Mouse (Mus musculus) embryonic facial prominence, embryonic 13.5 days (tissue): ENCODE data around the gene Ssu72. TPM values are rescaled to one million over a fixed set of nuclear protein-coding genes. Genes with fewer than 3 reads are reported as not detected.
A peak's percentile ranks its signal among the peaks of the same experiment; 100 is the strongest.
"Not testable (repeated sequence)": the region's sequence is repeated elsewhere in the genome, so short reads cannot be mapped to it uniquely, and the experiment has no call there.

Experiments
- ATAC-seq: fragments of 200-750 bp; cut with Nextera tagmentation; 2 replicates; pipeline ENCODE4 v1.8.0; 2017; ENCODE audit warnings: low read depth; ENCODE audit not compliant: insufficient number of reproducible peaks, insufficient read depth, low FRiP score, low TSS enrichment
- H3K27ac ChIP-seq: fragments of 300-500 bp; sonication (generic); 2 replicates; pipeline ENCODE4 v1.5.1; 2015; ENCODE audit warnings: moderate library complexity, mild to moderate bottlenecking, inconsistent platforms
- H3K27me3 ChIP-seq: fragments of 300-500 bp; sonication (generic); 2 replicates; pipeline ENCODE4 v1.6.1; 2015; ENCODE audit warnings: mild to moderate bottlenecking, inconsistent platforms
- H3K36me3 ChIP-seq: fragments of 300-500 bp; sonication (generic); 2 replicates; pipeline ENCODE4 v1.6.1; 2015; ENCODE audit warnings: mild to moderate bottlenecking, inconsistent platforms
- H3K4me1 ChIP-seq: fragments of 300-500 bp; sonication (generic); 2 replicates; pipeline ENCODE4 v1.6.1; 2015; ENCODE audit warnings: inconsistent platforms
- H3K4me2 ChIP-seq: fragments of 300-500 bp; sonication (generic); 2 replicates; pipeline ENCODE4 v1.6.1; 2015; ENCODE audit warnings: moderate library complexity, mild to moderate bottlenecking, inconsistent platforms
- H3K4me3 ChIP-seq: fragments of 300-500 bp; sonication (generic); 2 replicates; pipeline ENCODE4 v1.5.1; 2015; ENCODE audit warnings: mild to moderate bottlenecking, inconsistent platforms
- H3K9ac ChIP-seq: fragments of 300-500 bp; sonication (generic); 2 replicates; pipeline ENCODE4 v1.6.1; 2015; ENCODE audit warnings: mild to moderate bottlenecking, inconsistent platforms
- H3K9me3 ChIP-seq: fragments of 300-500 bp; sonication (generic); 2 replicates; pipeline ENCODE4 v1.6.1; 2016; ENCODE audit warnings: inconsistent platforms
- WGBS: fragments of 180-500 bp; shearing (Covaris S2); methylation state at CpG from one replicate; pipeline ENCODE4 v1.1.7; 2015; ENCODE audit warnings: mixed read lengths; 5-methylcytosine and 5-hydroxymethylcytosine counted together
- polyA plus RNA-seq: library from polyadenylated mRNA; unstranded; fragments of >200 nt; fragmentation: Nextera tagmentation; extraction: Ambion mirVana; gene quantifications from 2 replicates; pipeline ENCODE4 v1.2.1, GENCODE M21; 2015

Ssu72 gene
- polyA plus RNA-seq, 1 experiment from 2014 or later = 136 TPM

DNA sequence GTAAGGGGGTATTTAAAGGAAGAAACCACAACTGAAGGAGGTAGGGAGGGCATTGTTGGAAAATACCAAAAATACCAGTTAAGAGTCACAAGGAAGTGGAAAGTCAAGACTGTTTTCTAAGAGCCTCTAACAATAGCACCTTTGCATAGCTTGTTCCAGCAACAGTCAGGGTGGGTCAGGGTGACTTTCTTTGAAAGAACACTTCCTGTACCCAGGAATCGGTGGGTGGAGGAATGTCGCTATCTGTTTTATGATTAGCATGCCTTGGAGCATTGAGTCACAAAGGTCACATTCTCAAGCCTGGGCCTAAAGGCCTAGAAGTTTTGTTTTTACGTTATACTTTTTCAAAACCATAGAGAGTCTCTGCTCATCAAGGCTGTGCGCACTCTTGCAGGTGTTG is 16.8 kb upstream of the Ssu72 start:
- H3K36me3 ChIP-seq, H3K27me3 ChIP-seq, H3K4me3 ChIP-seq, H3K4me1 ChIP-seq, ATAC-seq, H3K9ac ChIP-seq, H3K4me2 ChIP-seq, H3K27ac ChIP-seq, H3K9me3 ChIP-seq: not testable (repeated sequence)
- 82% methylated on average over 4 of the region's 4 CpGs for WGBS

GRCm38 (mm10) chr4:155690571-155691375 is 13.8 kb upstream of the Ssu72 start:
- Histone ChIP-seq H3K36me3 (no peaks in the 10 kb centered on the region), H3K27me3 (peaks cover 11% of the 10 kb centered on the region; the same call in 1 of the 2 replicates)

DNA sequence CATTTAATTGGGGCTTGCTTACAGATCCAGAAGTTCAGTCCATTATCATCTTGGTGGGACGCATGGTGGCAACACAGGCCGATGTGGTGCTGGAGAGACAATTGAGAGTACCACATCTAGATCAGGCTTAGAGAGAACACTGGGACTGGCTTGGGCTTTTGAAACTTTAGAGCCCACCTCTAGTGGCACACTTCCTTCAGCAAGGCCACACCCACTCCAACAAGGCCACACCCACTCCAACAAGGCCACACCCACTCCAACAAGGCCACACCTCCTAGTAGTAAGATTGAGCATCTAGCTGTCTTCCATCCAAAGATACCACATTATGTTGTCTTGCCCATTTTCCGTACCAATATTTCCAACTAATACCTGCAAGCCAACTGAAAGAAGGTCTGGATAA is 12.2 kb upstream of the Ssu72 start:
- ATAC-seq = no peak
- H3K4me2 ChIP-seq = no peak overlapping the region
- WGBS = 93% methylated on average over 3 of the region's 3 CpGs

More at GRCm38 (mm10) chr4:155690571-155691375, 13.8 kb upstream of the Ssu72 start:
- no peak overlapping the region for H3K9ac ChIP-seq
- ATAC-seq = no peak
- no peak overlapping the region for H3K27ac ChIP-seq
- no peak overlapping the region for H3K4me2 ChIP-seq
- H3K4me1 ChIP-seq = peaks cover 10% of the 10 kb centered on the region
- no peak overlapping the region for H3K4me3 ChIP-seq
- WGBS = 83% methylated on average over 12 of the region's 12 CpGs
- no peaks in the 10 kb centered on the region for H3K9me3 ChIP-seq

DNA sequence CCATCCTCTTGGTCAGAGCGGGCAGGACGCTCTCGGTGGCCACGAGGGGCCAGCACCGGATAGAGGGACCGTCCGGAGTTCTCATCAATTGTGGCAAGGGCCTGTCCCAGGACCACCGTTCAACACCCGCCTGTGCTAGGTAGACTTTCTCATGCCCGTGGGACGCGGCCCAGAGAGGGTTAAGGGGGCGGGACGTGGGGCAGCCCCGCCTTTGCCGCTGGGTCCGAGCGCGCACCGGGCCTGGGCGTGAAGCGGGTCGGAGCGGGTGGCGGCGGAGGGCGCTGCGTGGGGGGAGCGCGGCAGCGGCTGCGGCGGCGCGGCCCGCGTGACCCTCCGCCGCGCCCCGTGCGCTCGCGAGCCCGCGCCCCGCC is 10.5 kb upstream of the Ssu72 start, which contains the start of gene Fndc10:
Fndc10 (plus strand) TSS at position 232 of the 371 bp plus-strand sequence.
- peak within 1 kb of the TSS; percentile 82 for H3K27ac ChIP-seq

More for the DNA sequence above, 12.2 kb upstream of the Ssu72 start:
- Histone ChIP-seq H3K4me1 (peaks cover 24% of the 10 kb centered on the region), H3K4me3 (no peak overlapping the region), H3K9ac (no peak overlapping the region), H3K27me3 (peaks cover 14% of the 10 kb centered on the region; the same call in 1 of the 2 replicates), H3K36me3 (no peaks in the 10 kb centered on the region), H3K9me3 (no peaks in the 10 kb centered on the region), H3K27ac (no peak overlapping the region)

GRCm38 (mm10) chr4:155694482-155695401 is 9.9 kb upstream of the Ssu72 start:
- H3K4me2 ChIP-seq = peak overlapping the region; percentile 95
- peak; percentile 67; the same call in 1 of the 2 replicates for ATAC-seq
- 1% methylated on average over 89 of the region's 92 CpGs for WGBS

More for the DNA sequence above, 10.5 kb upstream of the Ssu72 start, which contains the start of gene Fndc10:
- Histone ChIP-seq H3K4me1 (peaks cover 24% of the 10 kb centered on the region), H3K4me3 (peak within 1 kb of the TSS; percentile 72), H3K9ac (peak within 1 kb of the TSS; percentile 87), H3K4me2 (peak within 1 kb of the TSS; percentile 95), H3K36me3 (no peaks in the 10 kb centered on the region), H3K27me3 (peaks cover 14% of the 10 kb centered on the region; the same call in 1 of the 2 replicates), H3K9me3 (no peaks in the 10 kb centered on the region)
- 1% methylated on average over 27 of the region's 47 CpGs for WGBS
- ATAC-seq = peak; percentile 79

GRCm38 (mm10) chr4:155695531-155696062 is 9.0 kb upstream of the Ssu72 start:
- WGBS = 77% methylated on average over 4 of the region's 4 CpGs
- Histone ChIP-seq H3K9me3 (no peaks in the 10 kb centered on the region), H3K4me1 (peaks cover 24% of the 10 kb centered on the region), H3K4me2 (peak overlapping the region; percentile 95), H3K27ac (no peak overlapping the region), H3K27me3 (peaks cover 14% of the 10 kb centered on the region; the same call in 1 of the 2 replicates), H3K4me3 (peak overlapping the region; percentile 72), H3K9ac (peak overlapping the region; percentile 87), H3K36me3 (no peaks in the 10 kb centered on the region)
- no peak for ATAC-seq

More at GRCm38 (mm10) chr4:155694482-155695401, 9.9 kb upstream of the Ssu72 start:
- peaks cover 24% of the 10 kb centered on the region for H3K4me1 ChIP-seq
- H3K27me3 ChIP-seq = peaks cover 14% of the 10 kb centered on the region; the same call in 1 of the 2 replicates
- H3K9me3 ChIP-seq = no peaks in the 10 kb centered on the region
- H3K9ac ChIP-seq = peak overlapping the region; percentile 87
- H3K36me3 ChIP-seq = no peaks in the 10 kb centered on the region
- peak overlapping the region; percentile 72 for H3K4me3 ChIP-seq
- H3K27ac ChIP-seq = peak overlapping the region; percentile 82

DNA sequence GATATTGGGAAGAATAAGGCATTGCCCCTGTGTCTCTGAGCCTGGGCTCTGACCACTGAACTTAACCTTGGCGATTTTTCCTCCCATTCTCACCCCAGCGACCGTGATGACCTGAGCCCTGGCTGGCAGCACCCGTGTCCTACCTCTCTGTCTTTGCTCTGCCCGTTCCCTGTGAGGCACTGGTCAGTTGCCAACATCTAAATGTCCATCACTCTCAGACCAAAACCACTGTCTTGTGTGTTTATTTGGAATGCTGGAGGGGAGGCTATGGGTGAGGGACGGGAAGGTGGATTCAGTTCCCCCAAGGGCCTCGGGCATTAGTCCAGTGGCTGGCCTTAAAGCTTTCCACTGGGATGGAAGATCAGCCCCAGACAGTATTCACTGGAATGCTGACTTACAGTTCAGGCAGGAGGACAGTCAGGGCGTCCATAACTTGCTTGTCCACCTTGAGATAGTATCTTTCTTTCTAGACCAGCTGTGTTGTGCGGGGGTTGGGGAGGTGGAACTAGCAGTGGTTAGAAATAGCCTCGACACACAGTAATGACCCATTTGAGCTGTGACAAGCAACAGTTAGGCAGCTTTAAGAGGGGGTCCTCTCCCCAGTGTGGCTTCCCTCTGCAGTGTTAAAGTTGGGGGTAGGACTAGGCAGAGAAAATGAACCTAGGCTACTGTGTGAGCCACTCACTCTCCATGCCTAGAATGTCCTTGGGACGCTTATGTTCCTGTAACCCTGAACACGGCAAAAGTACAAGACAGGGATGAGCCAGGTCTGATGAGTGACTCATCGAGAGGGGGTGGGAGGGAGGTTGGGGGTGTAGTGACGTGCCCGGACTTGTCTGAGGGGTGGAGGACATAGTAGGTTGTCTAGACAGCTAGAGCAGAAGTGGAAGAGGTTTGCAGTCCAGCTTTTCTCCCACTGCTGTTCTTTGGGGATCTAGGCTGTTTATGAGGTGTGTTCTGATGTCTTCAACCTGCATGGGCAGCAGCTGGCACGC is 8.0 kb upstream of the Ssu72 start:
- Histone ChIP-seq H3K9ac (peak overlapping the region; percentile 87; the same call in 1 of the 2 replicates), H3K4me2 (peak overlapping the region; percentile 95)
- 71% methylated on average over 16 of the region's 16 CpGs for whole genome bisulfite sequencing

GRCm38 (mm10) chr4:155700425-155700824 is 4.2 kb upstream of the Ssu72 start:
- Histone ChIP-seq H3K4me2 (no peak overlapping the region), H3K9ac (no peak overlapping the region), H3K4me1 (peaks cover 22% of the 10 kb centered on the region), H3K36me3 (no peaks in the 10 kb centered on the region), H3K9me3 (no peaks in the 10 kb centered on the region), H3K4me3 (no peak overlapping the region), H3K27me3 (peaks cover 7% of the 10 kb centered on the region; the same call in 1 of the 2 replicates), H3K27ac (no peak overlapping the region)
- no peak for ATAC-seq

More for the DNA sequence above, 8.0 kb upstream of the Ssu72 start:
- Histone ChIP-seq H3K27me3 (peaks cover 14% of the 10 kb centered on the region; the same call in 1 of the 2 replicates), H3K27ac (no peak overlapping the region), H3K9me3 (no peaks in the 10 kb centered on the region), H3K4me3 (peak overlapping the region; percentile 2; the same call in 1 of the 2 replicates), H3K36me3 (no peaks in the 10 kb centered on the region), H3K4me1 (peaks cover 24% of the 10 kb centered on the region)
- ATAC-seq = no peak

DNA sequence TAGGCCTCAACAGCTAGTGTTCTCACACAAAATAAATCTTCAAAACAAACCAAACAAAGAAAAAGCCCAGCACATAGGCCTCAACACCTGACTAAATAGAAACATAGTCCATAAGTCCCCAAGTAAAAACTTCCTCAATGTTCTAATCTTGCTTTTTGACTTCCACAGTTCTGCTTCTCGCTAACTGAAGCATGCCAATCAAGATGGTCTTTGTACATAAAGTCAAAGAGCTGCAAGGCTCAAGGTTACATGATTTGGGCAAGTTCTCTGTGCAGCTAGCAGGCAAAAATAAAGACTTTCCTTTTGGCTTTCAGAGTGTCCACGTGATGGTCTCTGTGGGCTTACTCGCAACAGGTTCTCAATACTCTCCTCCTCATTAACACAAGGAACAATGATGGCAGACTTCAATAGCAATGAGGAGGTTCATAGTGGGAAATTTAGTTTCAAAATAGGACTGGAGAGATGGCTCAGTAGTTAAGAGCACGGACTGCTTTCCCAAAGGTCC is 1.1 kb upstream of the Ssu72 start:
- H3K9ac ChIP-seq = no peak overlapping the region
- H3K4me2 ChIP-seq = no peak overlapping the region
- H3K27ac ChIP-seq = no peak overlapping the region
- H3K4me1 ChIP-seq = peaks cover 11% of the 10 kb centered on the region
- no peaks in the 10 kb centered on the region for H3K36me3 ChIP-seq
- no peaks in the 10 kb centered on the region for H3K27me3 ChIP-seq
- no peak for ATAC-seq
- H3K9me3 ChIP-seq = no peaks in the 10 kb centered on the region
- H3K4me3 ChIP-seq = no peak overlapping the region
- WGBS = 90% methylated on average over 4 of the region's 4 CpGs

DNA sequence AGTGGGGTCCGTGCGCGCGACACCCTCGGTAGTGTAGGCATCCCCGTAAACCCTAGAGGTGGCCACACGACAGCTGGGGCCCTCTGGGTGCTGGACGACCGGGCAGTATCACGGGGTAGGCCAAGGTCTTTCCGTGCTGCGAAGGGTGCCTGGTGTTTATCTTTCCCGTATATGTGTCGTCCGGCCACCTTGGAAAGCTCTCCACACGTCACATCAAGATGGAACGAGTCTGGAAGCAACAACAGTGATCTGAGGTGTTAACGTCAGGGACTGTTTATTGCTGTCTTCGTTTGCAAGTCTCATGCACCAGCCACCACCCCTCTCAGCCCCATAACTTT is 961 bp downstream of the Ssu72 start:
- Histone ChIP-seq H3K9ac (peak overlapping the region; percentile 94), H3K4me2 (peak overlapping the region; percentile 79), H3K9me3 (no peaks in the 10 kb centered on the region), H3K27ac (peak overlapping the region; percentile 98), H3K4me3 (peak overlapping the region; percentile 97), H3K4me1 (peaks cover 20% of the 10 kb centered on the region), H3K36me3 (no peaks in the 10 kb centered on the region), H3K27me3 (no peaks in the 10 kb centered on the region)
- WGBS = under 1% methylated on average over 19 of the region's 19 CpGs
- no peak for ATAC-seq
